Mouse (Mus musculus) T-helper 1 cell (primary cell): Measurements from ENCODE around the gene Mmd.

Experiments used
- in situ Hi-C: fragments of 300-600 bp; cut with MboI, MseI; formaldehyde crosslinking; loops from one replicate; pipeline ENCODE4 v1.15.1; 2025; ENCODE audit warnings: high pct_unique_total_duplicates

Mmd gene

DNA sequence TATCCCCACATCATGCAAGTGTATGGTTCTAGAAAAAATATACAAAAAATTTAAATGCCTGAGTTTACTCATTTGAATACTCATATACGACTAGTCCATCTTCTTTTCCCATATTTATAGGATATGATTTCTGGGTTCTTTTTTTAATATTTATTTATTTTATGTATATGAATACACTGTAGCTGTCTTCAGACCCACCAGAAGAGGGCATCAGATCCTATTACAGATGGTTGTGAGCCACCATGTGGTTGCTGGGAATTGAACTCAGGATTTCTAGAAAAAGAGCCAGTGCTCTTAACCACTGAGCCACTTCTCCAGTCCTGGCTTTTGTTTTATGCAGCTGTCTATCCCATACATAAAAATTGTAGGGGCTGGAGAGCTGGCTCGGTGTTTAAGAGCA is 32.7 kb downstream of the Mmd start:
- in situ Hi-C loops: loop anchor here (25.0 kb wide), 1 partner anchor 1730 kb away; no protein-coding TSS in a partner anchor

DNA sequence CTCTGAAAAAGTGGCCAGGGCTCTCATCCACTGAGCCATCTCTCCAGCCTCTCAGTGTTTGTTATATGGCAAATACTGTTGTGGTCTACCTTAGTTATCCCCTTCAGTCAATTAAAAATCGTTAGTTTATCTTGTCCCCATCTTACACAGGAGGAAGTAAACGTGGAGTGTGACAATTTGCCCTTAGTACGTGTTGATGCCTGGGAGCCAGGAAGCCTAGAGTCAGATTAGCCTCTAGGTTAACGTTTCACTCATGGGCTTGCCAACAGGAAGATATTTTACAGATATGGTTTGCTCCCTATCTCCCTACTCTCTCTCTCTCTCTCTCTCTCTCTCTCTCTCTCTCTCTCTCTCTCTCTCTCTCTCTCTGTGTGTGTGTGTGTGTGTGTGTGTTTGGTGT is 33.9 kb downstream of the Mmd start:
- in situ Hi-C loops: loop anchor here (25.0 kb wide), 1 partner anchor 1729 kb away; no protein-coding TSS in a partner anchor

DNA sequence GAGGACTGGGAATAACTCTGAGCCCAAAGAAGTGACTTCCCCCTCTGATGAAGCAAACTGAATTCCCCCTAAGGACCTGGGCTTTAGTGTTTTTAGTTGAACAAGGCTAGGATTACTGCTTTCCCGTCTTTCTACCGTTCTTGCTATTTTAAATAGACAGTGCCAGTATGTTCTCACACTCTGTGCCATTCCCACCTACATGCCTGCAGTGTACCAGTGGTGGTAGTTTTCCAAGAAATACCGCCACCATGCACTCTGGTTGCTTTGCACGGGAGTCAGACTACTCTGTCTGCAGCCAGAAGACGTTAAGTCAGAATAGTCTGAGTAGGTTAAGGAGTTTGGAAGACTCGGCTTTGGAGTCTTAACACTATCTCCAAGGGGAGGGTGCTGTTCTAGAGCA is 34.3 kb downstream of the Mmd start:
- in situ Hi-C loops: loop anchor here (25.0 kb wide), 1 partner anchor 1729 kb away; no protein-coding TSS in a partner anchor

DNA sequence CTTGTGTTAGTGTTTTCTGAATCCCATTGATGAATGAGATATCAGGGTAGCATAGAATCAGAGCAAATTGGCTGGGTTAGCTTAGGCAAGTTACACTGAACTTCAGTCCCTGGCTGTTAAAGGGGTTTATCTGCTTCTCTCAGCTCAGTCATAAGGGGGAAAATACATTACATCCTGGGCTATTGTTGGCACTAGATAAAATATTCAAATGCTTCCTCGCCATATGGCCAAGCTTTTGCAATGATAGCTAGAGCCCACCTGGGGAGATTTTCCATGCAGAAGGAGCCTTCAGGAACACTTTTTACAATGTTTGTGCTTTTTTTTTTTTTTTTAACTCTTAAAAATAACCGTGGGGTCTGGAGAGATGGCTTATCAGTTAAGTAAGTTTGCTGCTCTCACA is 34.8 kb downstream of the Mmd start:
- in situ Hi-C loops: loop anchor here (25.0 kb wide), 1 partner anchor 1728 kb away; no protein-coding TSS in a partner anchor

DNA sequence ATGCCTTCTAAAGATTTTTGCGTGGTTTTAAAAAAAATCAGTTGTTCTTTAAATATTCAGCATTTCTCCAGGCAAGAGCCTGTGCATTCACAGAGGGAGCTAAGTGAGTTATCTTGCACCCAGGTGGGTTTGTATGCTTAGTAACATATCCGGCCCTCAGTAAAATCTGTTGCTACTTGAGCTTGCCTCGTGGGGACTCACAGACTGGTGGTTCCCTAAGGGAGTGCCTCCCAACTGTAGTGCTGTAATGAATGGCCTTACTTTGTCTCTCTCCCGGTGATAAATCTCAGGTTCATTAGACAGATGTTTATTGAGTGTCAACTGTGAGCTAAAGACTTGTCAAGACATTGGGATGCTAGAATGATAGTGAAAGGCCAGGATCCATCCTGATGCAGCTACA is 35.4 kb downstream of the Mmd start:
- in situ Hi-C loops: loop anchor here (25.0 kb wide), 1 partner anchor 1728 kb away; no protein-coding TSS in a partner anchor

DNA sequence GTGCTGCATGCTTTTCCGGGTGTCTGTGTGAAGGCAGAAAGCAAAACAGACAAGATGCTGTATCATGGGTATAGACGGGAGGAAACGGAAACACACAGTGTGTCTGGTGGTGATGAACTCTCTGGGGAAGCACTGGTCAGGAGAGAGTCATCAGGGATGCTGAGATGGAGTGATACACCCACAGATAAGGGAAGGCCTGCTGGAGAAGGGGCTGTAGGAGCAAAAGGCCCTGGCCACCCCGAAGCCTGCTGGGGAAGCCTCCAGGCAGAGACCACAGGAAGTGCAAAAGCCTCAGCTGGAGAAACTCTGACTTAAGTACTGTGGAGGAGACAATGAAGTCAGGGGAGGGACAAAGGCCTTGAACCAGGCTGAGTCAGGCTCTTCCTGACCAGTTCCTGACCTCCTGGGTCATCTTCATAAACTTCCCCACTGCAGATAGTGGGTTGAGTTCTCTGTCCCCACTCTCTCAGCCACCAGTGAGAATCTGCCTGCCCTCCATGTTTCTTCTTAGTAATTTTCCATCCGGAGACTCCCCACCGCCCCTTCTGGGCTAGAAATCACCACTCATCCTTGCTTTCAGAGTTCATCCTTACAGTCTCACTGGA is 37.4 kb downstream of the Mmd start:
- in situ Hi-C loops: loop anchor here (25.0 kb wide), 1 partner anchor 1726 kb away; no protein-coding TSS in a partner anchor

GRCm38 (mm10) chr11:90291156-90291555 is 41.9 kb downstream of the Mmd start:
- in situ Hi-C loops: loop anchor here (25.0 kb wide), 1 partner anchor 1721 kb away; no protein-coding TSS in a partner anchor

GRCm38 (mm10) chr11:90292766-90293165 is 43.5 kb downstream of the Mmd start:
- in situ Hi-C loops: loop anchor here (25.0 kb wide), 1 partner anchor 1720 kb away; no protein-coding TSS in a partner anchor

GRCm38 (mm10) chr11:90294622-90295021 is 45.4 kb downstream of the Mmd start:
- in situ Hi-C loops: loop anchor here (25.0 kb wide), 1 partner anchor 1718 kb away; no protein-coding TSS in a partner anchor

DNA sequence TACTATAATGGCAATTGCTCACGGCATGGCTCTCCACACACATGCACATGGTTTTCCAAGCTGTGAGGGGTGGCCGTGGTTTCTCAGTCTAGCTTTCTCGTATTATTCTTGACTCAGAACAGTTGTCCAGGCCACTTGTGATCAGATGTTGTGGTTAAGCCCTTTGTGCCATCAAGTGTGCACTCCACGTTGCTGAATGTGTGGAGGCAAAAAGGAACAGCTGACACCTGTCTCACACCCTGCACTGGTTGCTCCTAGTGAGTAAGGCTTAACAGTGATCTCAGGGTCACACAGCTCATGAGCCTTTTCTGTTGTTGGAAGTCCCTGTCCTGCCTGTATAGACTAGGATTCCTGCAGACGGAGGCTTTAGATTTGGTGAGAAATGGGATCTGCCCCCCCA is 56.8 kb downstream of the Mmd start:
- in situ Hi-C loops: loop anchor here (5.0 kb wide), 1 partner anchor 316 kb away; no protein-coding TSS in a partner anchor

- in situ Hi-C loops: loop anchor here (5.0 kb wide), 1 partner anchor 315 kb away; no protein-coding TSS in a partner anchor
Observed at GRCm38 (mm10) chr11:90306993-90307392, 57.7 kb downstream of the Mmd start.

DNA sequence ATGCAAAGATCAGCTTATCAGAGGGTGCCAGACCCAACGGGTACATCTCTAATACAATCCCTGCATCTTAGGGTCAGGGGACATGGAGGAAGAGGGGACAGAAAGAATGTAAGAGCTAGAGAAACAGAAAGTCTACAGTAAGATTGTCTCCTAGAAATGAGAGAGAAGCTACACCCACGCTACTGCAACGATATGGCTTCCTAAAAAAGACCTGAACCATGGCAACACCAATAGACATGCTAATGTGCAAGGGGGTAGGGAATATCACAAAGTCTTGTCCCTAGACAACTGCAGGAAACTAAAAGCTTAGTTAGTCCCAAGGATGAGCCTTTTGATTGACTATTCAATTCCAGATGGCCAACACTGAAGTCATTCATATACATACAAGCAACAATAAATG is 65.3 kb downstream of the Mmd start:
- in situ Hi-C loops: no loop called here

DNA sequence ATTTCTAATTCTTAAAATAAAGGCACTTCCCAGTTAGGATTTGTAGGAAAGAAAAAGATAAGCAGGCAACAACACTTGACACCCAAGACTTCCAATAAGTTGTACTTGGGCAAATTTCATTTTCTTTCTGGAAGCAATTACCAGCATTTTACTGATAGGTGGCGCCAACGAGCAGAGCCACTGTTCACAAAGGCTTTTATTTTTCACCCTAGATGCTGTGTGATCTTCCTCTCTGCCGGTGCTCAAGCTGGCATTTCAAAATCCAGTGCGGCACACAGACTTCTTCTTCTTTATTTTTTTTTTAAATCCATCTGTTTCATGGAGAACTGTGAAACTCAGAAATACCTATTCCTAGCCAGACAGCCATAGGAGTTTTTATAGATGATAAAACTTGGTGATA is 68.2 kb downstream of the Mmd start:
- in situ Hi-C loops: no loop called here

DNA sequence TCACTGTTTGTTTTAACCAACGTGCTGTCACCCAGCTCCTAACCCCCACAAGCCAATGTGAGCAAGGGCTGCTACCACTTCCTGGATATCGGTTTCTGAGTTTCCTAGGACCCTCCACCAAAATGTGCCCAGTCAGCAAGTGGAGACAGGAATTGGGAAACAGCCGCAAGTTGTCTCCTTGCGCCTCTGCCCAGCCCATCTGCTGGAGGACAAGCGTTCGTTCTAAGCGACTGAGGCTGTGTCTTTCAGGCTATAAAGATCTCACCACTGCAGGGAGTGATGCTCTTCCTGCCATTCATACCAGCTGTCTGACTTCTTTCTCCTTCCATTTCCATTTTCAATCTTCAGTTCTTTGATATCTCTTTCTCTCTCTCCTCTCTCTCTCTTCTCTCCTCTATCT is 71.7 kb downstream of the Mmd start:
- in situ Hi-C loops: no loop called here

- in situ Hi-C loops: no loop called here
Observed at GRCm38 (mm10) chr11:90324597-90324996, 75.3 kb downstream of the Mmd start.

GRCm38 (mm10) chr11:90326146-90326545 is 76.9 kb downstream of the Mmd start:
- in situ Hi-C loops: loop anchor here (25.0 kb wide), 1 partner anchor 686 kb away; no protein-coding TSS in a partner anchor

DNA sequence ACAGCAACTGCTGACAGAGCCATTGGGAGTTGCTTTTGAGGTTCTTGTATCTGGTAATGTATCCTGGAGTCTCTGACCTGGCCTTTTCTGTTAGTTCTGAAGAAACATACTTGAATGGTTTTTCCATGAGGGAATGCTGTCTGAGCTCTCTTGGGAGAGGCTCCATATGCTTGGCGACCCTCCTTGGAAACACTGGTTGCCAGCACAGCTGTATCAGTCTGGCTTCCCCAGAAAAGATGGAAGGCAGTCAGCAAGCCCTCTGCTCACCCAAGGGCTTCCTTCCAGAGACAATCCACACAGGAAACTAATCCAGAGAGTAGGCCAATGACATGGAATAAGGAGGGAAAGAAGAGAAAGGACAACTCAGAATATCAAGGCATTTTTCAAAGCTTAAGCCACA is 77.6 kb downstream of the Mmd start:
- in situ Hi-C loops: loop anchor here (25.0 kb wide), 1 partner anchor 685 kb away; no protein-coding TSS in a partner anchor
